23 mouse cellular contexts compared by ENCODE assay signal in genomic region chr11:78764820-78765219, GRCm38 (mm10). TPM values are rescaled to one million over a fixed set of nuclear protein-coding genes. Genes with fewer than 3 reads are reported as not detected.
DNase-seq lines count a peak whose midpoint lies in the region; ATAC-seq and TF ChIP-seq lines count a peak whose summit lies in the region.
"Had no signal": no experiment of that assay in that cellular context is flagged by ENCODE, and none has a peak within 500 bp of the region (broad histone marks: within the 10 kb centered on the region; RNA-seq: fewer than 3 reads in every experiment).

No protein-coding gene starts in this region.

- no peaks in the 10 kb centered on the region for H3K9me3 ChIP-seq in kidney, embryonic 15.5 days (replicated peaks)
- no peaks in the 10 kb centered on the region for H3K9me3 ChIP-seq in midbrain, embryonic 11.5 days (ENCODE audit: control insufficient read depth, low read length)
- no peaks in the 10 kb centered on the region for H3K9me3 ChIP-seq in midbrain, embryonic 10.5 days (replicated peaks)
- H3K9me3 ChIP-seq in liver, postnatal 0 days (ENCODE audit: low read length), result no peaks in the 10 kb centered on the region
- H3K9me3 ChIP-seq: embryonic facial prominence, embryonic 15.5 days; forebrain, embryonic 10.5 days; forebrain, embryonic 15.5 days; heart, embryonic 15.5 days; hindbrain, embryonic 10.5 days had no signal

- ATAC-seq in kidney, embryonic 15.5 days (replicated peaks; ENCODE audit: low FRiP score), result no peak
- no peak for ATAC-seq in midbrain, embryonic 11.5 days (ENCODE audit: low FRiP score)
- ATAC-seq in liver, postnatal 0 days, result no peak
- ATAC-seq: forebrain, embryonic 15.5 days had no signal

- H3K36me3 ChIP-seq in kidney, adult 2 months (ENCODE audit: control insufficient read depth, insufficient read depth, low read length), result no peaks in the 10 kb centered on the region
- H3K36me3 ChIP-seq in kidney, embryonic 15.5 days, result no peaks in the 10 kb centered on the region
- H3K36me3 ChIP-seq in midbrain, embryonic 11.5 days (ENCODE audit: control insufficient read depth, insufficient read depth, low read length), result no peaks in the 10 kb centered on the region
- no peaks in the 10 kb centered on the region for H3K36me3 ChIP-seq in midbrain, embryonic 10.5 days
- no peaks in the 10 kb centered on the region for H3K36me3 ChIP-seq in liver, postnatal 0 days (replicated peaks; ENCODE audit: insufficient read depth, low read length)
- H3K36me3 ChIP-seq: embryonic facial prominence, embryonic 15.5 days; forebrain, embryonic 10.5 days; forebrain, embryonic 15.5 days; heart, embryonic 15.5 days; hindbrain, embryonic 10.5 days had no signal

- peak; percentile 44 for DNase-seq in kidney, adult 2 months
- peak; percentile 12 for DNase-seq in midbrain, embryonic 11.5 days (ENCODE audit: low spot score, missing footprints)
- no peak for DNase-seq in midbrain, embryonic 10.5 days (ENCODE audit: low spot score)
- peak; percentile 24 to 54 for DNase-seq in kidney, postnatal 25 days
- no peak for DNase-seq in adrenal gland, postnatal 25 days
- no peak for DNase-seq in liver, postnatal 0 days
- DNase-seq: adrenal gland, adult 8-10 months; cerebellum, adult 11 months; cerebellum, adult 8-10 months; cerebellum, postnatal 14 days; embryo, embryonic 11 days; gastrocnemius, postnatal 10 days; heart, adult 2 months; heart, postnatal 14 days had no signal

- peaks cover 5% of the 10 kb centered on the region; the same call in 1 of the 2 replicates for H3K4me1 ChIP-seq in kidney, adult 2 months (ENCODE audit: control insufficient read depth, insufficient read depth, low read length)
- peaks cover 7% of the 10 kb centered on the region; the same call in 1 of the 2 replicates for H3K4me1 ChIP-seq in kidney, embryonic 15.5 days
- H3K4me1 ChIP-seq in midbrain, embryonic 11.5 days (ENCODE audit: control insufficient read depth, insufficient read depth, low read length), result peaks cover 11% of the 10 kb centered on the region; the same call in 1 of the 2 replicates
- H3K4me1 ChIP-seq in midbrain, embryonic 10.5 days, result peaks cover 33% of the 10 kb centered on the region
- no peaks in the 10 kb centered on the region for H3K4me1 ChIP-seq in liver, postnatal 0 days (ENCODE audit: insufficient read depth)
- H3K4me1 ChIP-seq: embryonic facial prominence, embryonic 15.5 days; heart, embryonic 15.5 days had no signal

- no peak for TF ChIP-seq POLR2A in kidney, adult 2 months (IDR thresholded peaks at IDR 0.05; ENCODE audit: low read depth, low read length)

- peak overlapping the region; percentile 63 for H3K27ac ChIP-seq in kidney, adult 2 months (ENCODE audit: insufficient read depth, low read depth, low read length)
- H3K27ac ChIP-seq in kidney, embryonic 15.5 days, result no peak overlapping the region
- H3K27ac ChIP-seq in midbrain, embryonic 11.5 days (ENCODE audit: low read depth, low read length), result no peak overlapping the region
- no peak overlapping the region for H3K27ac ChIP-seq in midbrain, embryonic 10.5 days (replicated peaks)
- no peak overlapping the region for H3K27ac ChIP-seq in liver, postnatal 0 days (ENCODE audit: low read depth)
- H3K27ac ChIP-seq: embryonic facial prominence, embryonic 15.5 days; forebrain, embryonic 10.5 days; forebrain, embryonic 15.5 days; heart, adult 2 months; heart, embryonic 15.5 days; hindbrain, embryonic 10.5 days; hindbrain, embryonic 14.5 days had no signal

- H3K4me2 ChIP-seq in kidney, embryonic 15.5 days, result no peak overlapping the region
- no peak overlapping the region for H3K4me2 ChIP-seq in midbrain, embryonic 11.5 days
- no peak overlapping the region for H3K4me2 ChIP-seq in liver, postnatal 0 days (ENCODE audit: low read depth, low read length)
- H3K4me2 ChIP-seq: embryonic facial prominence, embryonic 15.5 days; forebrain, embryonic 15.5 days; heart, embryonic 11.5 days; heart, embryonic 15.5 days; hindbrain, embryonic 14.5 days had no signal

- no peaks in the 10 kb centered on the region for H3K27me3 ChIP-seq in kidney, adult 2 months (replicated peaks; ENCODE audit: control insufficient read depth, insufficient read depth, low read length)
- no peaks in the 10 kb centered on the region for H3K27me3 ChIP-seq in kidney, embryonic 15.5 days
- no peaks in the 10 kb centered on the region for H3K27me3 ChIP-seq in midbrain, embryonic 11.5 days (ENCODE audit: control insufficient read depth, insufficient read depth, low read length)
- H3K27me3 ChIP-seq in midbrain, embryonic 10.5 days (ENCODE audit: low read depth, poor library complexity, severe bottlenecking), result no peaks in the 10 kb centered on the region
- H3K27me3 ChIP-seq in liver, postnatal 0 days (ENCODE audit: insufficient read depth, low read length), result no peaks in the 10 kb centered on the region
- H3K27me3 ChIP-seq: embryonic facial prominence, embryonic 15.5 days; forebrain, embryonic 15.5 days; heart, embryonic 15.5 days had no signal

- H3K4me3 ChIP-seq in kidney, adult 2 months (ENCODE audit: insufficient read depth, low read depth, low read length), result no peak overlapping the region
- H3K4me3 ChIP-seq in kidney, embryonic 15.5 days (replicated peaks), result no peak overlapping the region
- no peak overlapping the region for H3K4me3 ChIP-seq in midbrain, embryonic 11.5 days (ENCODE audit: low read depth, low read length)
- no peak overlapping the region for H3K4me3 ChIP-seq in midbrain, embryonic 10.5 days
- no peak overlapping the region for H3K4me3 ChIP-seq in liver, postnatal 0 days (ENCODE audit: low read depth, low read length)
- H3K4me3 ChIP-seq: embryonic facial prominence, embryonic 15.5 days; erythroblast, embryonic 14.5 days; forebrain, embryonic 10.5 days; forebrain, embryonic 15.5 days; heart, adult 2 months; heart, embryonic 15.5 days; hindbrain, embryonic 10.5 days had no signal

- H3K9ac ChIP-seq in kidney, embryonic 15.5 days, result no peak overlapping the region
- no peak overlapping the region for H3K9ac ChIP-seq in midbrain, embryonic 11.5 days (ENCODE audit: low read length)
- H3K9ac ChIP-seq in liver, postnatal 0 days (replicated peaks), result no peak overlapping the region
- H3K9ac ChIP-seq: embryonic facial prominence, embryonic 15.5 days; forebrain, embryonic 15.5 days; heart, embryonic 15.5 days; hindbrain, embryonic 14.5 days had no signal

- no peak for TF ChIP-seq EP300 in liver, postnatal 0 days (IDR thresholded peaks at IDR 0.05; ENCODE audit: low read depth)

- TF ChIP-seq CTCF in kidney, adult 2 months (conservative IDR thresholded peaks at IDR 0.05; ENCODE audit: insufficient read depth, insufficient read length, low read depth, low read length), result no peak
- TF ChIP-seq CTCF in liver, postnatal 0 days (IDR thresholded peaks at IDR 0.05; ENCODE audit: low read depth), result no peak

- 49% methylated on average over 6 of the region's 6 CpGs for WGBS in kidney, adult 2 months
- 72% methylated on average over 6 of the region's 6 CpGs for WGBS in kidney, embryonic 15.5 days
- 82% methylated on average over 6 of the region's 6 CpGs for WGBS in midbrain, embryonic 11.5 days
- 83% methylated on average over 6 of the region's 6 CpGs for WGBS in midbrain, embryonic 10.5 days
- 69% methylated on average over 6 of the region's 6 CpGs for WGBS in liver, postnatal 0 days (ENCODE audit: insufficient replicate concordance)

RNA-seq across cellular contexts. Expression of gene Ccnq, which starts 13.3 kb away (rescaled TPM):
- polyA plus RNA-seq in kidney, adult 2 months (2012; rRNA removed), result 56.9 and 60.1 TPM in 2 replicates
- polyA plus RNA-seq in kidney, embryonic 15.5 days (2015; fragmentation: Nextera tagmentation; extraction: Ambion mirVana), result 41.8 and 45.7 TPM in 2 replicates
- 42.1 and 42.2 TPM in 2 replicates for polyA plus RNA-seq in midbrain, embryonic 11.5 days (2014; fragmentation: Nextera tagmentation; extraction: Ambion mirVana)
- 39.5 and 40.5 TPM in 2 replicates for polyA plus RNA-seq in midbrain, embryonic 10.5 days (2016; fragmentation: Nextera tagmentation; extraction: Ambion mirVana)
- 66.6 and 73.8 TPM in 2 replicates for total RNA-seq in adrenal gland, postnatal 25 days (2021)
- 19.0 and 20.1 TPM in 2 replicates for polyA plus RNA-seq in liver, postnatal 0 days (2015; fragmentation: Nextera tagmentation; extraction: Ambion mirVana)

Comparison
In these comparisons a context has a peak if more than half of its experiments do, and no peak if none do; other contexts are left out.
1. DNase-seq: peak in kidney, adult 2 months (single experiment), midbrain, embryonic 11.5 days (single experiment) and kidney, postnatal 25 days (2 of 2); none in midbrain, embryonic 10.5 days (single experiment), adrenal gland, postnatal 25 days (single experiment) and liver, postnatal 0 days (single experiment).